Mouse (Mus musculus) neural tube, embryonic 11.5 days (tissue): Measurements from ENCODE around the gene Crb2. TPM values are rescaled to one million over a fixed set of nuclear protein-coding genes. Genes with fewer than 3 reads are reported as not detected.

ENCODE experiments used
- ATAC-seq: fragments of 200-750 bp; cut with Nextera tagmentation; 2 replicates; pipeline ENCODE4 v1.8.0; 2017; ENCODE audit warnings: moderate number of reproducible peaks, mild to moderate bottlenecking, moderate TSS enrichment, moderate library complexity; ENCODE audit not compliant: insufficient read depth, low FRiP score, low TSS enrichment
- DNase-seq: peaks from one replicate; pipeline ENCODE4 v3.0.0-alpha.2; 2015; ENCODE audit warnings: low spot score
- H3K27ac ChIP-seq: fragments of 300-500 bp; sonication (generic); 2 replicates; pipeline ENCODE4 v1.5.1; 2014; ENCODE audit warnings: low read depth, mild to moderate bottlenecking, low read length
- H3K27me3 ChIP-seq: fragments of 300-500 bp; sonication (generic); 2 replicates; pipeline ENCODE4 v1.6.1; 2014; ENCODE audit warnings: mild to moderate bottlenecking, low read length, mixed read lengths; ENCODE audit not compliant: control insufficient read depth, insufficient read depth
- H3K36me3 ChIP-seq: fragments of 300-500 bp; sonication (generic); 2 replicates; pipeline ENCODE4 v1.6.1; 2014; ENCODE audit warnings: mild to moderate bottlenecking, low read length, moderate library complexity, mixed read lengths; ENCODE audit not compliant: control insufficient read depth, insufficient read depth
- H3K4me1 ChIP-seq: fragments of 300-500 bp; sonication (generic); 2 replicates; pipeline ENCODE4 v1.6.1; 2014; ENCODE audit warnings: low read length, mixed read lengths; ENCODE audit not compliant: control insufficient read depth, insufficient read depth
- H3K4me2 ChIP-seq: fragments of 300-500 bp; sonication (generic); 2 replicates; pipeline ENCODE4 v1.6.1; 2014; ENCODE audit warnings: low read depth, mild to moderate bottlenecking, moderate library complexity
- H3K4me3 ChIP-seq: fragments of 300-500 bp; sonication (generic); 2 replicates; pipeline ENCODE4 v1.5.1; 2014; ENCODE audit warnings: low read depth, low read length
- H3K9ac ChIP-seq: fragments of 300-500 bp; sonication (generic); 2 replicates; pipeline ENCODE4 v1.6.1; 2014; ENCODE audit warnings: mild to moderate bottlenecking, low read length
- H3K9me3 ChIP-seq: fragments of 300-500 bp; sonication (generic); 2 replicates; pipeline ENCODE4 v1.6.1; 2016; ENCODE audit warnings: low read length; ENCODE audit not compliant: control insufficient read depth
- WGBS: fragments of 180-500 bp; shearing (Covaris S2); extraction: QIAGEN DNeasy Blood & Tissue Kit; methylation state at CpG from one replicate; pipeline ENCODE4 v1.1.7; 2014; 5-methylcytosine and 5-hydroxymethylcytosine counted together
- polyA plus RNA-seq: library from polyadenylated mRNA; unstranded; fragments of >200 nt; fragmentation: Nextera tagmentation; extraction: Ambion mirVana; gene quantifications from 2 replicates; pipeline ENCODE4 v1.2.1, GENCODE M21; 2014

Gene Crb2
- polyA plus RNA-seq, result 7.4 and 8.4 TPM in 2 replicates

GRCm38 (mm10) chr2:37776016-37776415 lies at the start of gene Crb2:
Gene Crb2, plus strand, starts transcription at chr2:37776249.
- H3K27ac ChIP-seq, result peak within 1 kb of the TSS; percentile 49; the same call in 1 of the 2 replicates
- peaks cover 52% of the 10 kb centered on the region for H3K4me1 ChIP-seq
- DNase-seq (peak; percentile 78), ATAC-seq (peak; percentile 33)
- H3K9ac ChIP-seq, result peak within 1 kb of the TSS; percentile 71
- H3K4me3 ChIP-seq, result peak within 1 kb of the TSS; percentile 53
- no peaks in the 10 kb centered on the region for H3K36me3 ChIP-seq
- H3K27me3 ChIP-seq, result no peaks in the 10 kb centered on the region
- H3K4me2 ChIP-seq, result peak within 1 kb of the TSS; percentile 68
- H3K9me3 ChIP-seq, result no peaks in the 10 kb centered on the region
- under 1% methylated on average over 10 of the region's 18 CpGs for WGBS

GRCm38 (mm10) chr2:37731241-37731801 lies 44.7 kb upstream of the Crb2 start:
- DNase-seq (no peak), ATAC-seq (no peak)
- Histone ChIP-seq H3K9ac (no peak overlapping the region), H3K4me2 (no peak overlapping the region), H3K27me3 (no peaks in the 10 kb centered on the region), H3K4me3 (no peak overlapping the region), H3K4me1 (no peaks in the 10 kb centered on the region; the same call in 1 of the 2 replicates), H3K27ac (no peak overlapping the region), H3K9me3 (no peaks in the 10 kb centered on the region), H3K36me3 (no peaks in the 10 kb centered on the region)
- WGBS, result 82% methylated on average over 5 of the region's 5 CpGs

GRCm38 (mm10) chr2:37734979-37735806 lies 40.9 kb upstream of the Crb2 start:
- H3K27me3 ChIP-seq, result no peaks in the 10 kb centered on the region
- H3K4me2 ChIP-seq, result peak overlapping the region; percentile 1; the same call in 1 of the 2 replicates
- H3K4me3 ChIP-seq, result no peak overlapping the region
- H3K9me3 ChIP-seq, result no peaks in the 10 kb centered on the region
- ATAC-seq (peak; percentile 45; the same call in 1 of the 2 replicates), DNase-seq (peak; percentile 65)
- no peaks in the 10 kb centered on the region for H3K36me3 ChIP-seq
- H3K9ac ChIP-seq, result no peak overlapping the region; the same call in 1 of the 2 replicates
- H3K4me1 ChIP-seq, result no peaks in the 10 kb centered on the region; the same call in 1 of the 2 replicates
- H3K27ac ChIP-seq, result no peak overlapping the region
- 20% methylated on average over 17 of the region's 17 CpGs for WGBS

- no peak for DNase-seq
- ATAC-seq, result no peak
- no peaks in the 10 kb centered on the region; the same call in 1 of the 2 replicates for H3K4me1 ChIP-seq
- H3K9ac ChIP-seq, result no peak overlapping the region
- no peaks in the 10 kb centered on the region for H3K36me3 ChIP-seq
- no peak overlapping the region for H3K4me3 ChIP-seq
- no peaks in the 10 kb centered on the region for H3K27me3 ChIP-seq
- no peaks in the 10 kb centered on the region for H3K9me3 ChIP-seq
- no peak overlapping the region for H3K4me2 ChIP-seq
- H3K27ac ChIP-seq, result no peak overlapping the region
- WGBS, result 70% methylated on average over 1 of the region's 1 CpGs
Observed at GRCm38 (mm10) chr2:37735807-37736188, 40.3 kb upstream of the Crb2 start.

- Histone ChIP-seq H3K27ac (no peak overlapping the region), H3K4me2 (no peak overlapping the region), H3K9ac (no peak overlapping the region), H3K27me3 (no peaks in the 10 kb centered on the region), H3K36me3 (no peaks in the 10 kb centered on the region), H3K4me1 (no peaks in the 10 kb centered on the region), H3K9me3 (no peaks in the 10 kb centered on the region), H3K4me3 (no peak overlapping the region)
- ATAC-seq (no peak), DNase-seq (no peak)
- WGBS, result 79% methylated on average over 20 of the region's 20 CpGs
Observed at GRCm38 (mm10) chr2:37741806-37742554, 34.1 kb upstream of the Crb2 start.

- Histone ChIP-seq H3K9ac (no peak overlapping the region), H3K27ac (no peak overlapping the region), H3K4me2 (no peak overlapping the region), H3K27me3 (no peaks in the 10 kb centered on the region), H3K4me1 (no peaks in the 10 kb centered on the region), H3K36me3 (no peaks in the 10 kb centered on the region), H3K9me3 (no peaks in the 10 kb centered on the region), H3K4me3 (no peak overlapping the region)
- ATAC-seq (no peak), DNase-seq (no peak)
- WGBS, result 90% methylated on average over 10 of the region's 10 CpGs
Observed at GRCm38 (mm10) chr2:37744773-37745395, 31.2 kb upstream of the Crb2 start.

- WGBS, result 90% methylated on average over 5 of the region's 5 CpGs
- Histone ChIP-seq H3K9ac (no peak overlapping the region), H3K27me3 (no peaks in the 10 kb centered on the region), H3K4me1 (no peaks in the 10 kb centered on the region), H3K27ac (no peak overlapping the region), H3K9me3 (no peaks in the 10 kb centered on the region), H3K36me3 (no peaks in the 10 kb centered on the region), H3K4me3 (no peak overlapping the region), H3K4me2 (no peak overlapping the region)
- ATAC-seq, result no peak
- no peak for DNase-seq
Observed at GRCm38 (mm10) chr2:37746293-37747049, 29.6 kb upstream of the Crb2 start.

- no peaks in the 10 kb centered on the region for H3K27me3 ChIP-seq
- no peaks in the 10 kb centered on the region for H3K9me3 ChIP-seq
- H3K9ac ChIP-seq, result no peak overlapping the region
- DNase-seq (no peak), ATAC-seq (no peak)
- no peak overlapping the region for H3K4me2 ChIP-seq
- H3K4me1 ChIP-seq, result no peaks in the 10 kb centered on the region
- no peak overlapping the region for H3K27ac ChIP-seq
- WGBS, result 45% methylated on average over 2 of the region's 2 CpGs
- H3K36me3 ChIP-seq, result no peaks in the 10 kb centered on the region
- H3K4me3 ChIP-seq, result no peak overlapping the region
Observed at GRCm38 (mm10) chr2:37747909-37748308, 28.1 kb upstream of the Crb2 start.
